Mouse (Mus musculus) mature B cell (primary cell): Measurements from ENCODE around the gene Ptprj.

Experiments
- in situ Hi-C: fragments of 300-500 bp; cut with MboI; formaldehyde crosslinking; loops from 2 replicates; pipeline ENCODE4 v1.14.3; 2019

Gene Ptprj

DNA sequence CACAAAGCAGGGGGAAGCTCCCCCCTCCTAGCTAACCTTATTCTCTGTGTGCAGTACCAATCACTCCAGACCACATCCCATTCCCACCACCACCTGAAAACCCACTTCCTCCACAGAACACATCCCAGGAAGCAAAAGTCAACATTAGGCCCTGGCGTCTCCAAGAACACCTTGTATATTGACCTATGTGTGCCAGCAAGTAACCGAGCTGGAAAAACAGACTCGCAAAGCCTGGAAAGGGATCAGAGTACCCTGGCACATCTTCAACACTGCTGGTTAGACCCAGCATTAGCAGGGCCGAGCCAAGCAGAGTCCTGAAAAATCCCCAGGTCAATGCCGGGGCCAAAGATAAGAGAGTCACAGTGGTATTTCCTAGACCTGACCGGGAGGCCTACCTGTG, 58.0 kb downstream of the Ptprj start:
- in situ Hi-C loops: no loop called here

DNA sequence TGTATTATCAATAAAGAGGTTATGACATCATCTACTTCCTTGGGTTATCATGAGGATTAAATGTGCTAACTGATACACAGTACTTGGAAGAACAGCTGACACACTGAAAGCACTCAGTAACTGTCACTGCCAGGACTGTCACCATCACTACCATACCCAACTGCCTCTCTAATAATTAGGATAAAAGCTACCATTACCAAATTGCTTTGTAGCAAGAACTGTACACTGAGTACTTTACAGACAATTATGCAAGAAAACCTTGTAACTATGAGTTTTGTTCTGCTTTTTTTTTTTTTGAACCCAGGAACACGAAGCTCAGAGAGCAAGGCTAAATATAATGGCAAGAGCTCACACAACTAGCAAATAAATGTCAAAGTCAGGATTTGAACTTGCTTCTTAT, 58.5 kb downstream of the Ptprj start:
- in situ Hi-C loops: no loop called here

DNA sequence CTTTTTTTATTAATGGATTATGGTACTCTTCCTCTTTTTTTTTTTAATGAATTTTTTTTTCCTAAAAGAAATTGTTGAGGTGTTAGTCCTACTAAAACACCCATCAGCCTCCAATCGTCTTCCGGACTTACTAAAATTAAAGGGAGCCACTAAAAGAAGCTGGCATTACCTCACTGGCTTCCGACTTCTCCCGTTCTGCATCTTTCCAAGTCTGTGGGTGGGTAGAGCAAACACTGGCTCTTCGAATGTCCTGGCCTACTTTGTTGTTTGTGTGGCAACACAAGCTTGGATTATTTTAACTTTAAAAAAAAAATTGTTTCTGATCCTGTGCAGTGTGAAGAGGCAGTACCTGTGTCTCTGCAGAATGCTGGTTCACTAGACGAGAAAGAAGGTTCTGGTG, 62.2 kb downstream of the Ptprj start:
- in situ Hi-C loops: no loop called here

DNA sequence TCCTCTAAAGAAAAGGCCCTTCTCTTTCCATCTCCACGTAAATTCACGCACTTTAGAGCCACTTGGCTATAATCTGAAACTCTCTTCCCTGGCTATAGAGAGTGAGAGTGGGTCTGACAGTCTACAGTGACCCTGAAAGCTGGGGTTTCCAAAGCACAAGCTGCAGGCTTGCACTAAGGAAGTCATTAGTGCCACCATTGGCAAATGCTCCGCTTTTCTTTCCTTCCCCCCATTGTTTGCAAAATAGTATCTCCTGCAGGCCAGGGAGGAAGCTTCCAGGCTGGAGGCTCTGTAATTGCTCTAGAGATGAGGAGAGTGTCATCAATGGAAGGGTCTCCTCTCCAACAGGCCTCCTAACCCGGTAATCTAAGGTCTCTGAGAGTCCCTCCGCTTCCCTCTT, 65.5 kb downstream of the Ptprj start:
- in situ Hi-C loops: no loop called here

DNA sequence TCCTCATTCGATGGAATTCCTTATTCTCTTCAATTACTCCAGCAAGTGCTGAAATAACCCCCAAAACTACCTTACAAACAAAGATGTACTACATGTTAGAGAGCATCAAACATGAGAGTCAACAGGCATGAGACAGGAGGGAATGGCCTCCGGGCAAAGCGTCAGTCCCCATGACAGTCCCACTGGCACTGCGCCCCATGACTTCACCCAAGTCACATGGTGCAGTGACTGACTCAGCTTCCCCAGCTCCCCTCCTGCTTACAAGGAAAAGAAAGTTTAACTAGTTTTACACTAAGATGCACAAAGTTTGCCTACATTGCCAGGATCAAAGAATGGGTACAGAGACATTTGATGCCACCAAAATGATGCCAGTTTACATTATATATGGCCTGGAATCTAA, 71.2 kb downstream of the Ptprj start:
- in situ Hi-C loops: no loop called here

DNA sequence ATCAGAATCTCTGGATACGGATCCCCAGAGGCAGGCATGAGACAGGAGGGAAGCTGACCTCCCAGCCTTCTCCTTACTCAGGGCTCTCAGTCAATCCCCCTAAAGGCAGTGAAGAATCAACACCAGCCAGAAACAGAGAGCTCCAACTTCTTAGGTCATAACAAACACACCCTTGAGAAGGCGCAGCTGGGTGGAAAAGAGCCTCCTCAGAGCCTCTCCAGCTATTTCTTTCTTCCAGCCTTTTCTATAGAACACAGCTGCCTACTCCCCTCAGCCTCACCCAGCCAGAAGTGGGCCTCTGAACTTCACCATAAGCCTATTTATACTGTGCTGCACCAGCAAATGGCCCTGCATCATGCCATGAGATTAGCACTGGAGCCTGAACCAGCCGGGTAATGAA, 74.3 kb downstream of the Ptprj start:
- in situ Hi-C loops: no loop called here

DNA sequence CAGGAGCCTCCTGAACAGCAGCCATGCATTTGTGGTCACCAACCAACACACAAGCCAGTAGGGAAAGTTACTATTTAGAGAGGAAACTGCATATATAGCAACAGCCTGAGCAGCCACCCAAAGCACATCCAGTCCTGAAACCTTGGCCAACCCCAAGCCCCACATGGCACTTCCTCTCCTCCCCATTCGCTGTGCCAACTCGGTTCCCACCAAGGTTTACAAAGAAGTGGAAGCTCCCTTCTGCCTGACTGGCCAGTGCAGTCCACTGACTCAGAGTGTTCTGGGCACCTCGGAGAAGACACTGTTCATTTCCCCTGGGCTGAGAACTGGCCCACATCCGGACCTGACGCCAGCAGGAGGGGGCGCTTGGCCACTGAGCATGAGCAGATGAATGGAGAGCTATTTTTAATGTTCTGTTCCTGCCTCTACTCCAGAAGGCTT, 75.7 kb downstream of the Ptprj start:
- in situ Hi-C loops: no loop called here

DNA sequence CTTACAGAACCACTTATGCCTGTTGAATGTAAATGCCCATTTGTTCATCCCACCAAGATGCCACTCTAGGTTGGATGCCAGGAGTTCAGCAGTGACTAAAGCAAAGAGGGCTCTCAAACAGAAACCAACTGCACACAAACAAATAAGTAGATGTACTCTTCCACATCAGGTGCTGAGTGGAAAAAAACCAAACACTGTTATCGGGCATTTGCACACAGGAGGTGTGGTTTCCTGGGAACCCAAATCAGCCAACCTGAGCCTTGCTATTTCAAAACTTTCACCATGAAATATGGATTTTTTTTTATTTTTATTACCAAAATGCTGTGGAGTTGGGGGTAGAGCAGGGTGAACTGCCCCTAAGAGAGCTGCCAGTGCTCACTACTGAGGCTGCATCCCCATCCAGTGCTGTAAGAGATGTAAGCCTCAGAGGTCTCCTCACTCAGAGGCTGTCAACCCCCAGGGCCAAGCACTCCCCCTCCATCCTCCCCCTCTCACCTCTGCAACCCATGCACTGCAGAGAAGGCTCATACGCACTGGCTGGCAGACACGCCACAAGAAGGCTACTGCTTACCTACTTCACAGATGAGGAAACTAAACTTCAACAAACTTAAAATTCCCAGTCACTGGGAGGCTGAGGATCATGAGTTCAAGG, 77.1 kb downstream of the Ptprj start:
- in situ Hi-C loops: no loop called here

DNA sequence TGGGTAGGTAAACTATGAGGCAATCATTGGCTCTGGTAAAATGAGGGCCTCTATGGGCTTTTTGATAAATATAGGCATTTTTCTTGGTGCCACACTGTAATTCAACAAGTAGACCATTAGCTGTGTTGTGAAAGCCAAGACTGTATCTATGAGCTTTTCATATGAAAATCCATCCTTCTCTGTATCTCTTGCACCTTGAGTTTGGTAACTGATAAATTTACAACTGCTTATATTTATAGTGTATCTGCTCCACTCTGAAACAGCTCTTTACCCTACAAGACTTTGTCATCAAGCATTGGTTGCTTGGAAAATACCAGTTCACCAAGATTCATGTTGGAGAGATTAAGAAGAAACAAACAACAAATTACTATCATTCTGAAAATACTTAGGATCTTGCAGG, 77.7 kb downstream of the Ptprj start:
- in situ Hi-C loops: no loop called here

DNA sequence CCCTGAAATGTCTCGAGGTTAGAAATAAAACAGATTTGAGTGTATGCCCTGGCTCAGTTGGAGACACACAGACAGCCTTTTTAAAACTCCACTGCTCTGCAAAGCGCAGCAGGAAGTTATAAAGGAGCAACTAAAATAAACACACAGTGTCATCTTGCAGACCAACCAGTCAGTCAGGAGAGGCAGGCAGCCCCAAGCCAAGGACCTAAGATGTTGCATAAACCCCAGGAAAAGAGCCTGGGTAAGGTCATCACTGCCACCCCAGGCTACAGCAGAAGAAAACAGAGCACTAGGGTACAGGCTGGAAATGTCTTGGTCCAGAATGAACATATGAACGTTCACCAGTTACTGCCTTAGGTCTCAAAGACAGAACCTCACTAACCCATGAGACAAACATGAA, 78.7 kb downstream of the Ptprj start:
- in situ Hi-C loops: no loop called here

DNA sequence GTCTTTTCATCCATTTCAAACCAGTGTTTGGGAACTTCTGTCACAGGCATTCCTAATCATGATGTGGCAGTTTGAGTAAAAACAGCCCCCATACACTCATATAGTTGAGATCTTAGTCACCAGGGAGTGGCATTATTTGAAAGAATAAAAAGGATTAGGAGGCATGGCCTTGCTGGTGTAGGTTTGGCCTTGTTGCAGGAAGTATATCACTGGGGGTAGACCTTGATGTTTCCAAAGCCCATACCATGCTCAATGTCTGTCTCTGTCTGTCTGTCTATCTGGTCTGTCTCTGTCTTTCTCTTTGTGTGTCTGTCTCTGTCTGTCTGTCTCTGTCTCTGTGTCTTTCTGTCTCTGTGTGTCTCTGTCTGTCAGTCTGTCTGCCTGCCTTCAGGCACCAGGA, 79.6 kb downstream of the Ptprj start:
- in situ Hi-C loops: no loop called here

DNA sequence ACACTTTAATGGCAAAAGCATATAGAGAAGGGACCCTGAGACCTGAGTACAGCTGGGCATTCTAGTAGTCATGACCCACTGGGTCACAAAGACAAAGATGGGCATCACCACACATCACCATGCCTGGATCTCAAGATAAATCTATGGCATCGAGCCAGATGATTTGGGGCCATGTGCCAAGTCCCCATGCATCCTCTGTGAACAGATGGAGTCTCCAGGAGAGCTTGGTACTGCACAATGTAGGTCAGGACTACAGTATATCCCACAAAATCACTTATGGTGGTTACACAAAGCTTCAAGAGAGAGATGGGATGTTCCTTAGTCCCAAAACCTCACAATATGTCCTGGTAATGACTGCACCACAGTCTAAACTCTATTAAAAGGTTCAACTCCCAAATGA, 81.4 kb downstream of the Ptprj start:
- in situ Hi-C loops: no loop called here

DNA sequence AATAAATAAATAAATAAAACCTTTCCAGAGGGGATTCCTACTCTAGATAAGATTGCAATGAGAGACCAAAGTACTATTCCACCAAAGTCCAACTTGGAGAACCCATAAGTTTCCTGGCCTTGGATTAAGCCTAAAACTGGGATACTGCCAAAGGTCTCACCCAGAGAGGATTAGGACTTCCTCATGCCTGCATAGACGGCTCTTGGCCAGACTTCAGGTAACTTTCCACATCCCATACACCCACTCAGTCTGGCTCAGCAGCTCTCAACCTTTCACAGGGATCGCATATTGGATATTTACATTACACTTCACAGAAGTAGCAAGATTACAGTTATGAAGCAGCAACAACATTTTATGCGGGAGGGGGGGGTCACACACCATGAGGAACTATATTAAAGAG, 82.9 kb downstream of the Ptprj start:
- in situ Hi-C loops: no loop called here

DNA sequence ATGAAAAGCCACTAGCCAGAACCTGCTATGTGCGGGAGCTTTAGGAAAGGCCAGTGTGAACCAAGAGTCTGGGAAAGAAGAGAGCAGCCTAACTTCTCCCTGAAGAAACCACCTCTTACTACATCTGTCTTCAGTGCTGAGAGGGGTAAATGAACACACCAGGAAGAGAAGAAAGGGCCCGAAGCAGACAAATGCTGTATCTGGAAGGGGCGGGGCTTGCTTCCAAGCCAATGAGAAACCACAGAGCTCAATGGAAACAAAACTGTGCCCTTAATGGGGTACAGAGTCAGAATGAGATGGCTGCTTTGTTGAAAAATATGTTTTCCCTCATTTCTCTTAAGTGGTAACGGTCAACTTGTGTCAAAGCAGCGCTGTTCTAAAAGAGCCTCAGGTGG, 83.8 kb downstream of the Ptprj start:
- in situ Hi-C loops: no loop called here

DNA sequence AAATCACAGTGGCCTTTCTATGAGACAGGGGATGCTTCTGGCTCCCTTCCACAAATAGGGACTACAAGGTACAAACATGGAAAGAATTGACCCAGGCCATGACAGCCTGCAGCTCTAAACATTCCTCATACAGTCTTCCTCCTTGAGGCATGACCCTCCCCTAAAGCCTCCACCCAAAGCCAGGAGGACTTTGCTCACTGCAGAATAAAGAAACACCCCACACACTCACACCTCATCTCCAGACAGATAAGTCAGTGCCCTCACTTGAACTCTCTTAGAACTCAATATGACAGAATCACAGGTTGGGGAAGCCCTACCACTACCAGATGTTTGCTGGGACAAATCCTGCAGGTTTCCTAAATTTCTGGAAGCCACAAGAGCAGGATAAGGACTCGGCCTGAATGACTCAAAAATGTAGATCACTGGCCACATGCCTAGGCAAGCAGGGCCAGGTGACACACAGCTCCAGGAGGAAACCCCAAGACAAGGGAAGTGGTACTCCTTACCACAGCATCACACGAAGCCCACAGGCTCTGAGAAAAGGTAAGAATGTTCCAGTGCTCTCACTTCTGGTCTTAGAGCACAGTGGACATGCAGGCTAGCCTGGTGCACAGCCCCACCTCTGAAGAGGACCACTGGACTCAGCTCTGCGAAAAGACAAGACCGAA, 84.3 kb downstream of the Ptprj start:
- in situ Hi-C loops: no loop called here

DNA sequence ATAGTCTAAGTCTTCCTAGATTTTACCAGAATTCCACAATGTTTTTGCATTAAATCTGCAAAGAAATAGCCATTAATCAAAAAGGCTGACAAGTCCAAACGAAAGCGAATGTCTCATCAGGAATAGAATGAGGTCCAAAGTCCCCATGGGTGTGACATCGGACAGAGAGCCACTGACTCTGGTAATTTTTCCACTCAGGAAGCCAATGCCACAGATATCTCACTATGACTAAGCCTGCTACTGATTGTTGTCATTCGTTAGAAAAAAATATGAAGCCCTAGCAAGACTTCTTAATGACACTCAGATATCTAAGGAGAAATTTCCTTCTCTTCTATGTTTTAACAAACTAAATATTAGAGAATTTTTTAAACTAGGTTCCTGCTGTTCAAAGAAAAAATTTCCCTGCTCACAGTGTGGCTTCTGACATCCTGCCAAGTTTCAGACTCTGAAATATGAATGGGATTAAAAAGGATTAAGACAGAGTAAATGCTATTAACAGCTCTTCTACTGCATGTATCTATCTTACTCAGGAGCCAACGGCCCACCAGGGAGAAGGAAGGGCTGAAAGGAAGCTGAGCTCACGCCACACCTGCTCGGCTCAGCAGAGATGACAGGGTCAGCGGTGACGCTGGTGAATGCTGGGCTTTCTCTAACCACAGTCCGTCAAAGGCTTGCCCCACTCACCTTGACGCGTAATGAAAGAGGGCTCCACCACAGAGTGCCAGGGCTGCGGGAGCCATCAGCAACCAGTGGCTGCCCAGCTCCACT, 90.0 kb downstream of the Ptprj start:
- in situ Hi-C loops: no loop called here

DNA sequence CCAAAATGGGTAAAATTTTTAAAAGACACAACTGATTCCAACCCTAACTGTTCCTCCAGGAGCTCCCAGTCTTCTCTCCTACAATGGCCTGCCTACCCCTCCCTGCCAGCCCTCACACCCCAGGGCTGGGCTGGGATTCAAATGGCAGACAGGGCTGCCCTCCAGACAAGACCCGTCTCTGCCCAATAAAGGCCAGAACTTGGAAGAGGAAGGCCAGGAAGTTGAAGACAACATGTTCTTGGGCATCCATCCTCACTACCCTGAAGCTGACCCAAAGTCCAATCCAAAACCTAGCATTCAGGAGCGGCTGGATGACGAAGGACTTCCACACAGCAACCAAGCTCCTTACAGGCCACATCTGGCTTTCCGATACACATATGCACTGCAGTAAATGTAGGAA, 90.6 kb downstream of the Ptprj start:
- in situ Hi-C loops: no loop called here

DNA sequence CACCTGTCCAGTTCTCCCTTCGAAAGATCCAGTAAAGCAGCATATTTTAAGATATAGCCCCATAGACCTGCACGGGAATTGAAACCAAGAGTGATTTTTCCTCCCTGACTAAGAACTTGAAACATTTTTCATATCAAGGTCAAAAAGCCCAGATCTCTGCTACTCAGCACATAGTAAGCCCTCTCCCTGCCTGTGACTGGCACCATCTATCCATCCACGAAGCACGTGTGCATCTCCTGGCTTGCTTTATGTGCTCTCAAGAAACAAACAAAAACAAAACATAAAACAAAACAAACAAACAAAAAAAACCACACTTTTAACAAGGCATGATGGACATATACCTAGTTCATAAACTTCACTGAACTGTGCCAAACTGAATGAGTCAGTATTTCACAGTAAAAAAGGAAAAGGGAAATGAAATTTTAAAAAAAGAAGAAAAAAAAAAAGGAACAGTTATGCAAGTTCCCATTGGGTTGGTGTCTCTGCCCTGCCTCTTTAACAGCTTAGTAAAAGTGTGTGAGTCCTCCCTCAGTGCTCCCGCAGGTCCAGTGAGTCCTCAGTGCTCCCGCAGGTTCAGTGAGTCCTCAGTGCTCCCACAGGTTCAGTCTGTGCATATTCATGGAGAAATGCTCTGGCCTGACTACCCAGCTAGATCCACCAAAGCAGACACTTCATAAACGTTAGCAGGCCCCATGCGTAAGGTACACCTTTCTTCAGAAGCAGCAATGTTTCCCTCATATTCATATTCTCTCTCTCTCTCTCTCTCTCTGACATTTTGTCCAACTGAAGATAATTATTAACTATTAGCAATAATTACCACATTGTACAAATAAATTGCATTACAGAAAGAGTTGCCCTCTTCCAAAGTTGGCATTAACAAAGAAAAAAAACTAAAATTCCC, 91.5 kb downstream of the Ptprj start:
- in situ Hi-C loops: no loop called here

DNA sequence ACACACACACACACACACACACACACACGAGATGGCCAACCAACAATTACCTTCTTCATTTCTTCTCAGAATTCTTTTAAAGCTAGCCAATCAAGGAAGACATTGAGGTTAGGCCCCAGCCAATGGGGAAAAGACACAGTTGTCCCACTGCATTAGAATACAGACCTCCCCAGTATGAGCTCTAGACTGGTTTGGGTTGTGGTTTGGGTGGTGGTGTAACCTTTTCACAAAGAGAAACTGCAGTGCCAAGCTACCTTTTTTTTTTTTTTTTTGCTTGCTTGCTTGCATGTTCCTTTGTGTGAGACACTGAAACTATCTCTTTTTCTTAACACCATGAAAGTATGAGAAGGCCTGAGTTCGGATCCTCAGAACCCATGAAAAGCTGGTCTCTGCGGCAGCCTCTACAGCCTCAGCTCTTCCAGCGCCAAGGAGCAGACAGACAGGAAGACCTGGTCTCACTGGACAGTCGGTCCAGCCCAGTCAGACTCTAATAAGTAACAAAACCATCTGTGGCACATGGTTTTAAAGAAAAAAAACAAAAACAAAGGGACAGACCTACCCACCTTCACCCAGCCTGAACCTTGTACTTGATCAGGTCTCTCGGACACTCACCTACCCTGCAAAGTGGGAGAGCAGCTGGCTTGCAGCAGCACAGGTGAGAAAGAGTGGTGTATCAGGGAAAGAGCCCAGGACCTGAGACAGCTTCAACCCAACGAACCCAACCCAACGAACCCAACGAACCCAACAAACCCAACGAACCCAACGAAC, 92.8 kb downstream of the Ptprj start:
- in situ Hi-C loops: no loop called here

DNA sequence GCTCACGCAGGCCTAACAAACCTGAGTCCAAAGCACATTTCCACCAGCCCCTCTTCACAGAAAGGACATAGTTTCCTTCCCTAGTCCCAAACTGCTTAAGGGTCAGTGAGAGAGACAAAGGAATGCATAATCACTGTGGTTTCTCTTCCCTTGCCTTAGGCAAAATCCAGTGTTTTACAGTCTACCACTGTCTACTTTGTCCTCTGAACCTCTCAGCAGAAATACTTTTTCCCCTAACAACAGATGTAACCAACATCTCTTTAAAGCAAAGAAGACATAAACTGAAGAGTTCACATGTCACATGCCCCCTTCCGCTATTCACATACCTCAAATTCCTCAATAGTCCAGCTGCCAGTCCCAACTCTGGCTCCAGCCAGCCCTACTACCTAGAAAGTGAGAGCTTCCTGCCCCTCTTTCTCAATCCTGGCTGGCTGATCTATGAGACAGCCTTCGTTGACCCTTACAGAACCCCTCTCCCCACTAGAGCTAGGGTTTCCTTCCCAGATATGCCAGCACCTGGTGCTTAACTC, 94.2 kb downstream of the Ptprj start:
- in situ Hi-C loops: no loop called here

DNA sequence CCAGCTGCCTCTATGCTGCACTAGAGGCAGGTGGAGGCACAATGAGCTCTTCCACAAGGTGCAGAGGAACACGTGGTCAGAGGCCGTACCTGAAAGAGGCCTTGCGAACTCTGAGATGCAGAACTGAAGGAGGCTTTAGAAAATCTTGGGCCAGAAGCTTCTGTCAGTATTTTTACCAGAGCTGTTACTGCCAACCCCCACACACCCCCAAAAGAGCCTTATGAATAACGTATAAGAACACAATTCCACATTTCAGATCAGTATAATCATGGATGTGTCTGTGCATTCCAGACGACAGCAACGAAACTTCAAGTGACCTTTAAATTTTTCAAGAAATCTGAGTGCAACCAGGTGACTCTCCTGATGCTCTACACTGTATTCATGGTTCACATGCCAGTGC, 98.9 kb downstream of the Ptprj start:
- in situ Hi-C loops: no loop called here
